Mouse (Mus musculus) adrenal gland, postnatal 0 days (tissue): ENCODE results near the gene Scaf8. TPM values are rescaled to one million over a fixed set of nuclear protein-coding genes. Genes with fewer than 3 reads are reported as not detected.

Experiments used
- polyA plus RNA-seq: library from polyadenylated mRNA; unstranded; fragments of >200 nt; fragmentation: Nextera tagmentation; extraction: Ambion mirVana; gene quantifications from 2 replicates; pipeline ENCODE4 v1.2.1, GENCODE M21; 2015

Gene Scaf8
- 11.1 and 13.7 TPM in 2 replicates for polyA plus RNA-seq

DNA sequence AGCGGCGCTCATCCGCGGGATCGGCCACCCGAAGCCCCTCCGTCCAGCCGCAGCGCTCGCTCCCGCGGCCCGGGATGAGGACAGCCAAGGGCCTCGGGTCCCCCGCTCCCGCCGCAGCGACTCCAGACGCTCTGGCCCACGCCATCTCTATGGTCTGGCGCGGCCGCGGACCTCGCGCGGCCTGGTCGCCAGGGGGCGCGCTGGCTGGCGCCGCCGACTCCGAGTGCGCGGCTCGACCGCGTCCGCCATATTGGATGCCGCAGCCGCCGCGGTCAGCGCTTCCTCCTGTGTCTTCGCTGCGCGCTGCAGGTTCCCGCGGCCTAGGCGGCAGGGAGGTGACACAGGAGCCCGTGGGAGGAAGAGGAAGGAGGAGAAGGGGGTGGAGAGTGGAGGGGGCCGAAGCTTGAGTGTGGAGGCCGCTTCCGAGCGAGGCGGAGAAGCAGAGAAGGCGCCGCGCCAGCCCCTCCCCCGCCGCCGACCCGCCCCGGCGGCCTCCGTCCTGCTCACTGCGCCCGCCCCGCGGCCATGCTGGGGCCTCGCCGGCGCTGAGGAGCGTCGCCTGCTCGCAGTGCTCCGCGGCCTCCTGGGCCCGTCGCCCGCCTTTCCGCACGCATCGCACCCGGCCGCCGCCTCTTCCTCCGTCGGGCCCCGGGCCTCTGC, at the start of gene Scaf8:
TSS of gene Scaf8 (plus strand) at position 253 of the 660 bp plus-strand sequence.

Other genes with a start within 250 kb of the Scaf8 start
- 3.3 and 9.7 TPM in 2 replicates for gene Tiam2, start 211.6 kb downstream of the Scaf8 start, polyA plus RNA-seq